Mouse (Mus musculus) embryonic facial prominence, embryonic 12.5 days (tissue): Measurements from ENCODE around the gene Ankrd17. TPM values are rescaled to one million over a fixed set of nuclear protein-coding genes. Genes with fewer than 3 reads are reported as not detected.
A peak's percentile ranks its signal among the peaks of the same experiment; 100 is the strongest.

Source experiments
- ATAC-seq: fragments of 200-750 bp; cut with Nextera tagmentation; 2 replicates; pipeline ENCODE4 v1.8.0; 2017; ENCODE audit not compliant: insufficient number of reproducible peaks, insufficient read depth, low FRiP score, low TSS enrichment
- H3K27ac ChIP-seq: fragments of 300-500 bp; sonication (generic); 2 replicates; pipeline ENCODE4 v1.5.1; 2016; ENCODE audit warnings: mild to moderate bottlenecking
- H3K27me3 ChIP-seq: fragments of 300-500 bp; sonication (generic); 2 replicates; pipeline ENCODE4 v1.6.1; 2016; ENCODE audit warnings: mild to moderate bottlenecking, moderate library complexity
- H3K36me3 ChIP-seq: fragments of 300-500 bp; sonication (generic); 2 replicates; pipeline ENCODE4 v1.6.1; 2016; ENCODE audit warnings: mild to moderate bottlenecking
- H3K4me1 ChIP-seq: fragments of 300-500 bp; sonication (generic); 2 replicates; pipeline ENCODE4 v1.6.1; 2016
- H3K4me2 ChIP-seq: fragments of 300-500 bp; sonication (generic); replicated peaks from 2 replicates; pipeline ENCODE4 v1.6.1; 2016; ENCODE audit warnings: mild to moderate bottlenecking, moderate library complexity
- H3K4me3 ChIP-seq: fragments of 300-500 bp; sonication (generic); 2 replicates; pipeline ENCODE4 v1.5.1; 2016; ENCODE audit warnings: mild to moderate bottlenecking
- H3K9ac ChIP-seq: fragments of 300-500 bp; sonication (generic); 2 replicates; pipeline ENCODE4 v1.6.1; 2016; ENCODE audit warnings: mild to moderate bottlenecking, moderate library complexity
- H3K9me3 ChIP-seq: fragments of 300-500 bp; sonication (generic); 2 replicates; pipeline ENCODE4 v1.6.1; 2016; ENCODE audit warnings: mild to moderate bottlenecking, moderate library complexity
- WGBS: fragments of 180-500 bp; shearing (Covaris S2); methylation state at CpG from one replicate; pipeline ENCODE4 v1.1.7; 2016; 5-methylcytosine and 5-hydroxymethylcytosine counted together
- polyA plus RNA-seq: library from polyadenylated mRNA; unstranded; fragments of >200 nt; fragmentation: Nextera tagmentation; extraction: Ambion mirVana; gene quantifications from 2 replicates; pipeline ENCODE4 v1.2.1, GENCODE M21; 2016

The Ankrd17 gene
- polyA plus RNA-seq, 1 experiment from 2014 or later, result 32.0 TPM

- WGBS, result under 1% methylated on average over 58 of the region's 61 CpGs
- peak overlapping the region; percentile 71 for H3K4me2 ChIP-seq
- ATAC-seq, result 0 out of 2 replicates have a peak, but pooled peaks have one; percentile 41
These were observed 1.0 kb downstream of the Ankrd17 start for GRCm38 (mm10) chr5:90365141-90365951.

GRCm38 (mm10) chr5:90364526-90364925 is 1.9 kb downstream of the Ankrd17 start:
- Histone ChIP-seq H3K4me2 (peak overlapping the region; percentile 71), H3K4me3 (peak overlapping the region; percentile 98), H3K9me3 (no peaks in the 10 kb centered on the region), H3K27me3 (no peaks in the 10 kb centered on the region), H3K27ac (no peak overlapping the region), H3K9ac (peak overlapping the region; percentile 97), H3K4me1 (peaks cover 18% of the 10 kb centered on the region), H3K36me3 (peaks cover 3% of the 10 kb centered on the region; the same call in 1 of the 2 replicates)
- 3% methylated on average over 6 of the region's 6 CpGs for WGBS
- no peak for ATAC-seq

More at GRCm38 (mm10) chr5:90365141-90365951, 1.0 kb downstream of the Ankrd17 start:
- Histone ChIP-seq H3K4me1 (peaks cover 18% of the 10 kb centered on the region), H3K9ac (peak overlapping the region; percentile 97), H3K36me3 (no peaks in the 10 kb centered on the region), H3K27ac (peak overlapping the region; percentile 99), H3K27me3 (no peaks in the 10 kb centered on the region), H3K9me3 (no peaks in the 10 kb centered on the region), H3K4me3 (peak overlapping the region; percentile 98)

GRCm38 (mm10) chr5:90355824-90356223 is 10.6 kb downstream of the Ankrd17 start:
- Histone ChIP-seq H3K9ac (no peak overlapping the region), H3K27ac (no peak overlapping the region), H3K27me3 (no peaks in the 10 kb centered on the region), H3K9me3 (no peaks in the 10 kb centered on the region), H3K4me2 (no peak overlapping the region), H3K4me1 (no peaks in the 10 kb centered on the region), H3K36me3 (peaks cover 25% of the 10 kb centered on the region; the same call in 1 of the 2 replicates), H3K4me3 (no peak overlapping the region)
- WGBS, result 88% methylated on average over 3 of the region's 3 CpGs
- no peak for ATAC-seq

- H3K27ac ChIP-seq, result no peak overlapping the region
- H3K9me3 ChIP-seq, result no peaks in the 10 kb centered on the region
- H3K4me3 ChIP-seq, result no peak overlapping the region
- WGBS, result 93% methylated on average over 4 of the region's 4 CpGs
- ATAC-seq, result no peak
- H3K36me3 ChIP-seq, result peaks cover 19% of the 10 kb centered on the region; the same call in 1 of the 2 replicates
- no peak overlapping the region for H3K9ac ChIP-seq
- no peaks in the 10 kb centered on the region for H3K27me3 ChIP-seq
- no peaks in the 10 kb centered on the region for H3K4me1 ChIP-seq
- H3K4me2 ChIP-seq, result no peak overlapping the region
These were observed 12.6 kb downstream of the Ankrd17 start for GRCm38 (mm10) chr5:90353552-90354317.

GRCm38 (mm10) chr5:90346877-90347276 is 19.5 kb downstream of the Ankrd17 start:
- Histone ChIP-seq H3K9ac (no peak overlapping the region), H3K36me3 (no peaks in the 10 kb centered on the region), H3K27me3 (no peaks in the 10 kb centered on the region), H3K4me1 (no peaks in the 10 kb centered on the region), H3K27ac (no peak overlapping the region), H3K9me3 (no peaks in the 10 kb centered on the region), H3K4me3 (no peak overlapping the region), H3K4me2 (no peak overlapping the region)
- 95% methylated on average over 3 of the region's 3 CpGs for WGBS
- ATAC-seq, result no peak

- Histone ChIP-seq H3K9ac (no peak overlapping the region), H3K27ac (no peak overlapping the region), H3K4me2 (no peak overlapping the region), H3K27me3 (no peaks in the 10 kb centered on the region), H3K4me1 (peaks cover 20% of the 10 kb centered on the region; the same call in 1 of the 2 replicates), H3K4me3 (no peak overlapping the region), H3K36me3 (no peaks in the 10 kb centered on the region), H3K9me3 (no peaks in the 10 kb centered on the region)
- ATAC-seq, result no peak
- 70% methylated on average over 4 of the region's 4 CpGs for WGBS
These were observed 25.5 kb downstream of the Ankrd17 start for GRCm38 (mm10) chr5:90340847-90341246.

GRCm38 (mm10) chr5:90339953-90340343 is 26.4 kb downstream of the Ankrd17 start:
- no peak overlapping the region for H3K9ac ChIP-seq
- peak overlapping the region; percentile 37 for H3K4me2 ChIP-seq
- no peaks in the 10 kb centered on the region for H3K9me3 ChIP-seq
- no peaks in the 10 kb centered on the region for H3K36me3 ChIP-seq
- no peak overlapping the region for H3K4me3 ChIP-seq
- peaks cover 20% of the 10 kb centered on the region; the same call in 1 of the 2 replicates for H3K4me1 ChIP-seq
- H3K27ac ChIP-seq, result no peak overlapping the region
- no peak for ATAC-seq
- H3K27me3 ChIP-seq, result no peaks in the 10 kb centered on the region
- 84% methylated on average over 1 of the region's 1 CpGs for WGBS

- ATAC-seq, result peak; percentile 69; the same call in 1 of the 2 replicates
- no peaks in the 10 kb centered on the region for H3K9me3 ChIP-seq
- peak overlapping the region; percentile 9; the same call in 1 of the 2 replicates for H3K27ac ChIP-seq
- no peaks in the 10 kb centered on the region for H3K36me3 ChIP-seq
- WGBS, result 20% methylated on average over 5 of the region's 5 CpGs
- H3K9ac ChIP-seq, result no peak overlapping the region
- H3K27me3 ChIP-seq, result no peaks in the 10 kb centered on the region
- peak overlapping the region; percentile 37 for H3K4me2 ChIP-seq
- H3K4me1 ChIP-seq, result peaks cover 20% of the 10 kb centered on the region; the same call in 1 of the 2 replicates
- peak overlapping the region; percentile 11; the same call in 1 of the 2 replicates for H3K4me3 ChIP-seq
These were observed 27.0 kb downstream of the Ankrd17 start for GRCm38 (mm10) chr5:90339129-90339952.

- no peaks in the 10 kb centered on the region for H3K36me3 ChIP-seq
- H3K4me3 ChIP-seq, result no peak overlapping the region
- no peak overlapping the region for H3K9ac ChIP-seq
- no peaks in the 10 kb centered on the region for H3K9me3 ChIP-seq
- WGBS, result 67% methylated on average over 7 of the region's 7 CpGs
- no peak for ATAC-seq
- no peaks in the 10 kb centered on the region for H3K27me3 ChIP-seq
- no peak overlapping the region for H3K4me2 ChIP-seq
- no peak overlapping the region for H3K27ac ChIP-seq
- H3K4me1 ChIP-seq, result peaks cover 20% of the 10 kb centered on the region; the same call in 1 of the 2 replicates
These were observed 27.9 kb downstream of the Ankrd17 start for GRCm38 (mm10) chr5:90338177-90339091.

GRCm38 (mm10) chr5:90332478-90332877 is 33.9 kb downstream of the Ankrd17 start:
- no peaks in the 10 kb centered on the region for H3K4me1 ChIP-seq
- no peaks in the 10 kb centered on the region for H3K27me3 ChIP-seq
- H3K4me3 ChIP-seq, result no peak overlapping the region
- H3K27ac ChIP-seq, result no peak overlapping the region
- no peaks in the 10 kb centered on the region for H3K36me3 ChIP-seq
- H3K4me2 ChIP-seq, result no peak overlapping the region
- H3K9me3 ChIP-seq, result no peaks in the 10 kb centered on the region
- WGBS, result 97% methylated on average over 2 of the region's 2 CpGs
- H3K9ac ChIP-seq, result no peak overlapping the region
- ATAC-seq, result no peak
